Mouse (Mus musculus): ENCODE results near the gene Psmd5. TPM values are rescaled to one million over a fixed set of nuclear protein-coding genes. Genes with fewer than 3 reads are reported as not detected.

Gene Psmd5
- total and polyA plus RNA-seq, 2 experiments from 2014 or later, result 28.6 to 37.2 TPM

- Histone ChIP-seq H3K4me1 (ENCODE audit: control insufficient read depth, insufficient read depth) (peaks cover 11% of the 10 kb centered on the region), H3K4me2 (ENCODE audit: low read depth, low read length) (no peak overlapping the region), H3K9ac (replicated peaks; ENCODE audit: low read depth, low read length) (no peak overlapping the region), H3K27me3 (ENCODE audit: control insufficient read depth, insufficient read depth, low read length) (no peaks in the 10 kb centered on the region), H3K36me3 (replicated peaks; ENCODE audit: control insufficient read depth, insufficient read depth, low read length) (no peaks in the 10 kb centered on the region), H3K27ac (ENCODE audit: low read depth) (no peak overlapping the region), H3K9me3 (replicated peaks; ENCODE audit: control insufficient read depth, low read length) (no peaks in the 10 kb centered on the region), H3K4me3 (ENCODE audit: low read depth, low read length) (no peak overlapping the region)
- TF ChIP-seq EP300 (IDR thresholded peaks at IDR 0.05; ENCODE audit: low read depth), result no peak
- no peak for TF ChIP-seq CTCF (IDR thresholded peaks at IDR 0.05; ENCODE audit: low read depth)
- ATAC-seq (ENCODE audit: insufficient read depth, low read depth), result no peak
- WGBS, result 48% methylated on average over 12 of the region's 12 CpGs
- no peak for DNase-seq (ENCODE audit: low spot score)
These were observed 32.3 kb upstream of the Psmd5 start for GRCm38 (mm10) chr2:34906861-34907604.

GRCm38 (mm10) chr2:34906426-34906825 is 31.7 kb upstream of the Psmd5 start:
- no peaks in the 10 kb centered on the region for H3K9me3 ChIP-seq (replicated peaks; ENCODE audit: control insufficient read depth, low read length)
- 72% methylated on average over 6 of the region's 6 CpGs for WGBS
- no peak overlapping the region for H3K27ac ChIP-seq (ENCODE audit: low read depth)
- no peaks in the 10 kb centered on the region for H3K36me3 ChIP-seq (replicated peaks; ENCODE audit: control insufficient read depth, insufficient read depth, low read length)
- no peak overlapping the region for H3K4me2 ChIP-seq (ENCODE audit: low read depth, low read length)
- H3K9ac ChIP-seq (replicated peaks; ENCODE audit: low read depth, low read length), result no peak overlapping the region
- H3K27me3 ChIP-seq (ENCODE audit: control insufficient read depth, insufficient read depth, low read length), result no peaks in the 10 kb centered on the region
- peaks cover 11% of the 10 kb centered on the region for H3K4me1 ChIP-seq (ENCODE audit: control insufficient read depth, insufficient read depth)
- TF ChIP-seq EP300 (IDR thresholded peaks at IDR 0.05; ENCODE audit: low read depth) (no peak), CTCF (IDR thresholded peaks at IDR 0.05; ENCODE audit: low read depth) (no peak)
- H3K4me3 ChIP-seq (ENCODE audit: low read depth, low read length), result no peak overlapping the region
- no peak for DNase-seq (ENCODE audit: low spot score)
- no peak for ATAC-seq (ENCODE audit: insufficient read depth, low read depth)

GRCm38 (mm10) chr2:34904849-34905542 is 30.2 kb upstream of the Psmd5 start:
- peak overlapping the region; percentile 31 for H3K4me3 ChIP-seq (ENCODE audit: low read depth, low read length)
- H3K4me2 ChIP-seq (ENCODE audit: low read depth, low read length), result peak overlapping the region; percentile 63
- WGBS, result 1% methylated on average over 34 of the region's 34 CpGs
- peak; percentile 99 for DNase-seq (ENCODE audit: low spot score)
- TF ChIP-seq EP300 (IDR thresholded peaks at IDR 0.05; ENCODE audit: low read depth) (no peak), CTCF (IDR thresholded peaks at IDR 0.05; ENCODE audit: low read depth) (no peak)
- peaks cover 11% of the 10 kb centered on the region for H3K4me1 ChIP-seq (ENCODE audit: control insufficient read depth, insufficient read depth)
- no peaks in the 10 kb centered on the region for H3K9me3 ChIP-seq (replicated peaks; ENCODE audit: control insufficient read depth, low read length)
- peak overlapping the region; percentile 52 for H3K27ac ChIP-seq (ENCODE audit: low read depth)
- peak; percentile 96 for ATAC-seq (ENCODE audit: insufficient read depth, low read depth)
- 0 out of 2 replicates have a peak overlapping the region, but pooled peaks have one; percentile 11 for H3K9ac ChIP-seq (replicated peaks; ENCODE audit: low read depth, low read length)
- H3K36me3 ChIP-seq (replicated peaks; ENCODE audit: control insufficient read depth, insufficient read depth, low read length), result no peaks in the 10 kb centered on the region
- no peaks in the 10 kb centered on the region for H3K27me3 ChIP-seq (ENCODE audit: control insufficient read depth, insufficient read depth, low read length)

- Histone ChIP-seq H3K9ac (replicated peaks; ENCODE audit: low read depth, low read length) (no peak overlapping the region), H3K9me3 (replicated peaks; ENCODE audit: control insufficient read depth, low read length) (no peaks in the 10 kb centered on the region), H3K4me3 (ENCODE audit: low read depth, low read length) (no peak overlapping the region), H3K4me2 (ENCODE audit: low read depth, low read length) (no peak overlapping the region), H3K4me1 (ENCODE audit: control insufficient read depth, insufficient read depth) (peaks cover 11% of the 10 kb centered on the region), H3K27ac (ENCODE audit: low read depth) (peak overlapping the region; percentile 39; the same call in 1 of the 2 replicates), H3K27me3 (ENCODE audit: control insufficient read depth, insufficient read depth, low read length) (no peaks in the 10 kb centered on the region), H3K36me3 (replicated peaks; ENCODE audit: control insufficient read depth, insufficient read depth, low read length) (no peaks in the 10 kb centered on the region; the same call in 1 of the 2 replicates)
- 64% methylated on average over 4 of the region's 4 CpGs for WGBS
- TF ChIP-seq CTCF (IDR thresholded peaks at IDR 0.05; ENCODE audit: low read depth) (no peak), EP300 (IDR thresholded peaks at IDR 0.05; ENCODE audit: low read depth) (no peak)
- DNase-seq (ENCODE audit: low spot score) (no peak), ATAC-seq (ENCODE audit: insufficient read depth, low read depth) (no peak)
These were observed 29.1 kb upstream of the Psmd5 start for GRCm38 (mm10) chr2:34903652-34904405.

GRCm38 (mm10) chr2:34903191-34903590 is 28.4 kb upstream of the Psmd5 start:
- no peaks in the 10 kb centered on the region; the same call in 1 of the 2 replicates for H3K36me3 ChIP-seq (replicated peaks; ENCODE audit: control insufficient read depth, insufficient read depth, low read length)
- no peak overlapping the region for H3K9ac ChIP-seq (replicated peaks; ENCODE audit: low read depth, low read length)
- H3K9me3 ChIP-seq (replicated peaks; ENCODE audit: control insufficient read depth, low read length), result no peaks in the 10 kb centered on the region
- TF ChIP-seq EP300 (IDR thresholded peaks at IDR 0.05; ENCODE audit: low read depth) (no peak), CTCF (IDR thresholded peaks at IDR 0.05; ENCODE audit: low read depth) (no peak)
- DNase-seq (ENCODE audit: low spot score), result no peak
- WGBS, result 75% methylated on average over 7 of the region's 7 CpGs
- H3K4me3 ChIP-seq (ENCODE audit: low read depth, low read length), result no peak overlapping the region
- no peaks in the 10 kb centered on the region for H3K27me3 ChIP-seq (ENCODE audit: control insufficient read depth, insufficient read depth, low read length)
- no peak overlapping the region for H3K27ac ChIP-seq (ENCODE audit: low read depth)
- ATAC-seq (ENCODE audit: insufficient read depth, low read depth), result no peak
- no peak overlapping the region for H3K4me2 ChIP-seq (ENCODE audit: low read depth, low read length)
- peaks cover 11% of the 10 kb centered on the region for H3K4me1 ChIP-seq (ENCODE audit: control insufficient read depth, insufficient read depth)
